Mouse (Mus musculus) G1E (cell line): ENCODE measurements around the gene Spag9. TPM values are rescaled to one million over a fixed set of nuclear protein-coding genes. Genes with fewer than 3 reads are reported as not detected.

Experiments
- ATAC-seq: 2 replicates; pipeline ENCODE4 v1.8.0; 2016; ENCODE audit warnings: mild to moderate bottlenecking; ENCODE audit not compliant: insufficient number of reproducible peaks, poor library complexity, low FRiP score, severe bottlenecking; ENCODE audit errors: extremely low read depth
- DNase-seq: peaks from one replicate; pipeline ENCODE4 v3.0.0; 2012; ENCODE audit warnings: low spot score
- H3K27me3 ChIP-seq: 2 replicates; pipeline ENCODE4 v1.6.1; 2012; ENCODE audit warnings: mild to moderate bottlenecking, low read length, inconsistent platforms; ENCODE audit not compliant: insufficient read depth
- H3K36me3 ChIP-seq: replicated peaks from 2 replicates; pipeline ENCODE3; 2012; ENCODE audit warnings: mild to moderate bottlenecking, inconsistent platforms
- H3K4me1 ChIP-seq: 2 replicates; pipeline ENCODE4 v1.6.1; 2012; ENCODE audit warnings: low read depth, low read length, inconsistent platforms, mixed read lengths; ENCODE audit not compliant: insufficient read depth
- H3K4me3 ChIP-seq: 2 replicates; pipeline ENCODE4 v1.5.1; 2012; ENCODE audit warnings: low read depth, mild to moderate bottlenecking, inconsistent platforms, low read length, moderate library complexity, mixed read lengths
- H3K9me3 ChIP-seq: replicated peaks from 2 replicates; pipeline ENCODE4 v1.6.1; 2012; ENCODE audit warnings: inconsistent platforms
- CTCF ChIP-seq: IDR thresholded peaks from 2 replicates; pipeline ENCODE4 v1.5.1; 2012; ENCODE audit warnings: low read depth, low read length, inconsistent platforms, mixed read lengths
- GATA1 ChIP-seq: IDR thresholded peaks from 2 replicates; pipeline ENCODE4 v1.6.1; 2012; ENCODE audit warnings: borderline replicate concordance, low read length, inconsistent platforms, mixed read lengths
- GATA2 ChIP-seq: IDR thresholded peaks from 2 replicates; pipeline ENCODE4 v1.6.1; 2012; ENCODE audit warnings: low read depth, low read length, inconsistent platforms, borderline replicate concordance
- POLR2AphosphoS5 ChIP-seq: IDR thresholded peaks from 2 replicates; pipeline ENCODE4 v1.6.1; 2012; ENCODE audit warnings: low read depth, low read length, inconsistent platforms; ENCODE audit not compliant: insufficient replicate concordance
- TAL1 ChIP-seq: conservative IDR thresholded peaks from 2 replicates; pipeline ENCODE4 v1.6.1; 2012; ENCODE audit warnings: low read depth, low read length, inconsistent platforms, mixed read lengths
- polyA plus RNA-seq: library from polyadenylated mRNA; stranded (reverse); fragments of >175 nt; gene quantifications from 2 replicates; pipeline ENCODE4 v1.2.3, GENCODE M21; 2012
- total RNA-seq, 2 experiments: library from RNA; stranded (forward) in 1 of 2; stranded (reverse) in 1 of 2; fragments of 200-1000 nt in 1 of 2; fragments of >200 nt in 1 of 2; fragmentation: Nextera tagmentation in 1 of 2; gene quantifications; 2 replicates each; pipeline ENCODE4 v1.2.3; 2014 to 2017

Gene Spag9
- total and polyA plus RNA-seq, 3 experiments, result 10.5 to 65.0 (median 53.3) TPM

DNA sequence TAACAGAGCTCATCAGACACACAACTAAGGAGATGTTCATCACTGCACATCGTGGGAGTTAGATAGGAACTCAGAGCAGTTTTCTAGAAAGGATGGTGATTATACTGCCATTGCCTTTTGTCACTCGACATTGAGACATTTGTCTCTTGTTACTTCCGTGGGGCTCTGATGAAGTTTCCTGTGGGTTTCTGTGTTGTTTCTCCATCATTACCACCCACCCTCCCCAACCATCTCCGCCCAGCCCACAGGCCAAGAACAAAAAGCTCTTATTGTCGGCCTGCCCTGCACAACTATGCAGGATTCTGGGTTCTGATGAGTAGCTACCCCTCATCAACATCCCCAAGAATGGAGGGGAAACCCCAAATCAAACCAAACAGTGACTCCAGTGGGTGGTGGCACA is 173.7 kb downstream of the Spag9 start:
- H3K4me1 ChIP-seq, result peaks cover 14% of the 10 kb centered on the region; the same call in 1 of the 2 replicates

DNA sequence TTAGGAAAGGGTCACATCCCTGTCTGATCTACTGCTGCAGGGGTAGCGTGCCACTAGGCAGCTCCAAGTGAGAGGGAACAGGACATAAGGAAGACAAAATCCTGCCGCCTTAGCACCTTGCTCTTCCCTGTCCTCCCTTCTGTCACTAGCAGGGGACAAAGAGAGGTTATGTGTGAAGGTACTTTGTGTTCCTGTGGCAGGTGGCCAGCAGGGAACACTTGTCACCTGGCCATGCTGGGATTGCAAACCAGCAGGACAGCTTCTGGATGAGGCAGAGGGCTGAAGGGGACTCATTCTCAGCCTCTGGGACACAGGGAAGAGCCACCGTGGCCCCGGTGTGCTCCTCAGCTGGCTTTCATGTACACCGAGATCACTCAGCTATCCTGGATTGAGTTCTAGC is 175.8 kb downstream of the Spag9 start:
- Histone ChIP-seq H3K4me3 (no peak overlapping the region), H3K4me1 (peaks cover 19% of the 10 kb centered on the region), H3K36me3 (no peaks in the 10 kb centered on the region), H3K9me3 (no peaks in the 10 kb centered on the region), H3K27me3 (peaks cover 53% of the 10 kb centered on the region)
- DNase-seq (no peak), ATAC-seq (no peak)
- TF ChIP-seq GATA2 (no peak), POLR2AphosphoS5 (no peak), GATA1 (no peak), CTCF (no peak), TAL1 (no peak)

More for the DNA sequence above, 173.7 kb downstream of the Spag9 start:
- TF ChIP-seq TAL1, result no peak
- TF ChIP-seq CTCF, result no peak
- TF ChIP-seq POLR2AphosphoS5, result no peak
- TF ChIP-seq GATA2, result no peak
- no peak for TF ChIP-seq GATA1
- Histone ChIP-seq H3K36me3 (no peaks in the 10 kb centered on the region), H3K4me3 (no peak overlapping the region), H3K9me3 (no peaks in the 10 kb centered on the region), H3K27me3 (peaks cover 59% of the 10 kb centered on the region)
- DNase-seq, result no peak
- no peak for ATAC-seq

DNA sequence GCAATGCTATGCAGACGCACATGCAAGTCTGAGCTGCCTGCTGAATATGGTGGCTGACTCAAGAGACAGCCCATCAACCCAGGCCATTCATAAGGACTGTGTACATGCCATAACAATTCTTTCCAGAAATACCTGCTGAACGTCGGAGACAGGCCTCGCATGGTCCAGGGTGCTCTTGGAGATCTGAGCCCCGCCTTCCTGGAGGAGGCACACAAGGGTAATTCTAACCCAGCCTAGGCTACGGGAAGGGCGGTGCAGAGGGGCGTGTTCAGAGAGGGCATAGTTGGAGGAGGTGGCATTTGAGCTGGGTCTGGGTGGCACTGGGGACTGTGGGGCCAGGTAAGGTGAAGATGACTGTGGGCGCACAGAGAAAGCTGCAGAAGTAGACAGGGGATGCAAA is 176.3 kb downstream of the Spag9 start:
- ATAC-seq (no peak), DNase-seq (no peak)
- H3K36me3 ChIP-seq, result no peaks in the 10 kb centered on the region
- H3K4me3 ChIP-seq, result no peak overlapping the region
- no peak for TF ChIP-seq CTCF
- no peak for TF ChIP-seq POLR2AphosphoS5
- TF ChIP-seq TAL1, result no peak
- H3K4me1 ChIP-seq, result peaks cover 19% of the 10 kb centered on the region
- H3K9me3 ChIP-seq, result no peaks in the 10 kb centered on the region
- peaks cover 48% of the 10 kb centered on the region for H3K27me3 ChIP-seq

DNA sequence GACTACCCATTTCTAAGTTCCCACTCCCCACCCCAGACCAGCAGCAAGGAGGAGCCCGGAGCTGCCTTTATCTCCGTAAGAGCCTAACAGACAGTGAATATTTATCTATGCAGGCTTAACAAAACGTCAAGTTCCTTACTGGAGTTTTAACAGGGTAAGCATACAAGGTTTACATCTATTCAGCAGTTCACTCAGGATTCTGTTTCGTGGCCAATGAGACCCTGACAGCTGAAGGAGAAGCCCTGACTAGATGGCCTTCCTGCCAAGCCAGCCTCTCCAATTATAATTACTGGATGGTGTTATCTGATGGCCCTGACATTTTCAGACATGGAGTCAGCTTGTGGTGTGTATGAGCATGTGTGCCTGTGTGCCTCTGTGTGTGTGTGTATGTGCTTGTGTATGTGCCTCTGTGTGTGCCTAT is 177.8 kb downstream of the Spag9 start:
- ATAC-seq (no peak), DNase-seq (no peak)
- H3K27me3 ChIP-seq, result peaks cover 49% of the 10 kb centered on the region

DNA sequence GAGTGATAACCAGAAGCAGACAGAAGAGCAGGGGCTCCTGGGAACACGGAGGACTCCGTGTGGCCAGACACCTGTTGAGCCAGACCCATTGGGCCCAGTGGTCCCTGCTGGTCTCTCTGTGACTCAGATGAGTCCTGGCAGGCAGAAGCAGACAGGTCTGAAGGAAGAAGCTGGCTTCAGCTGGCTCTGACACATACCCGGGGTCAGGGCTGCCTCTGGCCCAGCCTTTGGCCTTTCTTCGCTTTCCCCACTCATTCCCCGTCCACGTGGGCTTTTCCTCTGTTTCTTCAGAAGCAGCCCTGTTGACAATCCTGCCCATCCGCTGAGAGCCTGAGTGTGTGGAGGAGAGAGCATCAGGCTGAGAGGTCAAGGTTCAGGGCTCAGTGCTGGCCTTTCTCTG is 179.4 kb downstream of the Spag9 start:
- peaks cover 42% of the 10 kb centered on the region for H3K27me3 ChIP-seq
- no peaks in the 10 kb centered on the region for H3K9me3 ChIP-seq
- DNase-seq, result no peak
- H3K36me3 ChIP-seq, result no peaks in the 10 kb centered on the region
- peaks cover 44% of the 10 kb centered on the region for H3K4me1 ChIP-seq
- no peak for ATAC-seq
- TF ChIP-seq GATA2, result no peak
- no peak for TF ChIP-seq TAL1
- TF ChIP-seq CTCF, result no peak
- no peak for TF ChIP-seq POLR2AphosphoS5
- no peak for TF ChIP-seq GATA1
- H3K4me3 ChIP-seq, result no peak overlapping the region

More for the DNA sequence above, 177.8 kb downstream of the Spag9 start:
- Histone ChIP-seq H3K4me3 (no peak overlapping the region), H3K4me1 (peaks cover 31% of the 10 kb centered on the region), H3K36me3 (no peaks in the 10 kb centered on the region), H3K9me3 (no peaks in the 10 kb centered on the region)
- no peak for TF ChIP-seq CTCF
- no peak for TF ChIP-seq GATA2
- TF ChIP-seq GATA1, result no peak
- no peak for TF ChIP-seq POLR2AphosphoS5
- no peak for TF ChIP-seq TAL1

Other genes starting within 250 kb of the Spag9 start
- 21.9 and 24.9 TPM in 2 replicates for gene Utp18, start 110.3 kb upstream of the Spag9 start, total RNA-seq (2014; fragmentation: Nextera tagmentation)
- 50.9 TPM in 2 replicates for gene Utp18, start 110.3 kb upstream of the Spag9 start, total RNA-seq (2017)
- gene Utp18, start 110.3 kb upstream of the Spag9 start, polyA plus RNA-seq, result 22.3 and 26.4 TPM in 2 replicates
- 105 and 119 TPM in 2 replicates for gene Mbtd1, start 110.2 kb upstream of the Spag9 start, total RNA-seq (2014; fragmentation: Nextera tagmentation)
- 31.7 and 39.4 TPM in 2 replicates for gene Mbtd1, start 110.2 kb upstream of the Spag9 start, total RNA-seq (2017)
- 29.3 and 36.6 TPM in 2 replicates for gene Mbtd1, start 110.2 kb upstream of the Spag9 start, polyA plus RNA-seq
- 23.6 and 29.3 TPM in 2 replicates for gene Nme2, start 39.8 kb upstream of the Spag9 start, total RNA-seq (2014; fragmentation: Nextera tagmentation)
- 144 and 162 TPM in 2 replicates for gene Nme2, start 39.8 kb upstream of the Spag9 start, total RNA-seq (2017)
- 131 and 161 TPM in 2 replicates for gene Nme2, start 39.8 kb upstream of the Spag9 start, polyA plus RNA-seq
- 34.7 and 48.9 TPM in 2 replicates for gene Gm20390, start 27.8 kb upstream of the Spag9 start, total RNA-seq (2014; fragmentation: Nextera tagmentation)
- not detected in 2 replicates for gene Gm20390, start 27.8 kb upstream of the Spag9 start, total RNA-seq (2017)
- gene Gm20390, start 27.8 kb upstream of the Spag9 start, polyA plus RNA-seq, result 246 and 259 TPM in 2 replicates
- gene Nme1, start 27.6 kb upstream of the Spag9 start, total RNA-seq (2014; fragmentation: Nextera tagmentation), result 30.4 and 59.1 TPM in 2 replicates
- gene Nme1, start 27.6 kb upstream of the Spag9 start, total RNA-seq (2017), result 142 and 179 TPM in 2 replicates
- 6.5 and 7.7 TPM in 2 replicates for gene Nme1, start 27.6 kb upstream of the Spag9 start, polyA plus RNA-seq
- gene Tob1, start 215.4 kb downstream of the Spag9 start, total RNA-seq (2014; fragmentation: Nextera tagmentation), result 28.6 and 35.0 TPM in 2 replicates
- gene Tob1, start 215.4 kb downstream of the Spag9 start, total RNA-seq (2017), result 9.9 and 11.6 TPM in 2 replicates
- 10.5 and 11.1 TPM in 2 replicates for gene Tob1, start 215.4 kb downstream of the Spag9 start, polyA plus RNA-seq
- not detected in 2 replicates for gene Wfikkn2, start 249.9 kb downstream of the Spag9 start, total RNA-seq (2014; fragmentation: Nextera tagmentation)
- 0.05 TPM in 1 of 2 replicates, not detected in the other for gene Wfikkn2, start 249.9 kb downstream of the Spag9 start, total RNA-seq (2017)
- 0.03 TPM in 1 of 2 replicates, not detected in the other for gene Wfikkn2, start 249.9 kb downstream of the Spag9 start, polyA plus RNA-seq